Mouse (Mus musculus): ENCODE results near the gene Socs5.

Gene Socs5

GRCm38 (mm10) chr17:87106691-87107523 lies 572 bp upstream of the Socs5 start:
- in situ Hi-C loops (cut with MboI, MseI), result no loop called here

GRCm38 (mm10) chr17:87108507-87109292 lies 1.2 kb downstream of the Socs5 start:
- in situ Hi-C loops (cut with MboI, MseI), result no loop called here

GRCm38 (mm10) chr17:87109504-87109903 lies 2.0 kb downstream of the Socs5 start:
- in situ Hi-C loops (cut with MboI, MseI), result no loop called here

- in situ Hi-C loops (cut with MboI, MseI), result no loop called here
Observed at GRCm38 (mm10) chr17:87112852-87113592, 5.5 kb downstream of the Socs5 start.

DNA sequence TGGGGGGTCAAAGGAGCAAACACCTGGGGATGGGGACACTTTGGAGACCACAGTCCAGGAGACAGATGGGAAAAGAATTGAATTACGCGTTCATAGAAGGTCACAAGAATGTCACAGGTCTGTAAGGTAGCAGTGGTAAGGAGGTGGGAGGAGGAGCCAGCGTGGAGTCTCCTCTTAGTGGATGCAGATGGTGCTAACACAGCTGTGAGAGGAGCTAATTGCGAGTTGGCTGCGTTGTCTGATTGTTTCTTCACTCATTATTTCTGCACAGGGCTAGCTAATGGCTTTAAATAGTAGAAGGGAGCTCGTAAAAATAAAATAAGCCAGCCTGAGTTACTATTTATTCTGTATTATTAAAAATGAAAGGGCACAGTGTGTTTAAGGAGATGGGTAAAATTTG lies 8.1 kb downstream of the Socs5 start:
- in situ Hi-C loops (cut with MboI, MseI), result no loop called here

GRCm38 (mm10) chr17:87118966-87119526 lies 11.6 kb downstream of the Socs5 start:
- in situ Hi-C loops (cut with MboI, MseI), result no loop called here

GRCm38 (mm10) chr17:87125344-87125743 lies 17.9 kb downstream of the Socs5 start:
- in situ Hi-C loops (cut with MboI, MseI), result no loop called here

GRCm38 (mm10) chr17:87132258-87132657 lies 24.8 kb downstream of the Socs5 start:
- in situ Hi-C loops (cut with MboI, MseI), result no loop called here

DNA sequence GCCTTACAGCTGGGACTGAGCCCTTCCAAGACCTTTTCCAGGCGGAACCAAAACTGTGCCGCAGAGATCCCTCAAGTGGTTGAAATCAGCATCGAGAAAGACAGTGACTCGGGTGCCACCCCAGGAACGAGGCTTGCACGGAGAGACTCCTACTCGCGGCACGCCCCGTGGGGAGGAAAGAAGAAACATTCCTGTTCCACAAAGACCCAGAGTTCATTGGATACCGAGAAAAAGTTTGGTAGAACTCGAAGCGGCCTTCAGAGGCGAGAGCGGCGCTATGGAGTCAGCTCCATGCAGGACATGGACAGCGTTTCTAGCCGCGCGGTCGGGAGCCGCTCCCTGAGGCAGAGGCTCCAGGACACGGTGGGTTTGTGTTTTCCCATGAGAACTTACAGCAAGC lies 26.3 kb downstream of the Socs5 start:
- in situ Hi-C loops (cut with MboI, MseI), result no loop called here

DNA sequence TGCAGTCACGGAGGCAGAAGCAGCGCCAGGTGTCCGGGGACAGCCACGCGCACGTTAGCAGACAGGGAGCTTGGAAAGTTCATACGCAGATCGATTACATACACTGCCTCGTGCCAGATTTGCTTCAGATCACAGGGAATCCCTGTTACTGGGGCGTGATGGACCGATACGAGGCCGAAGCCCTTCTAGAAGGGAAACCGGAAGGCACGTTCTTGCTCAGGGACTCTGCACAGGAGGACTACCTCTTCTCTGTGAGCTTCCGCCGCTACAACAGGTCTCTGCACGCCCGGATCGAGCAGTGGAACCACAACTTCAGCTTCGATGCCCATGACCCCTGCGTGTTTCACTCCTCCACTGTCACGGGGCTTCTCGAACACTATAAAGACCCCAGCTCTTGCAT lies 27.2 kb downstream of the Socs5 start:
- in situ Hi-C loops (cut with MboI, MseI), result no loop called here

DNA sequence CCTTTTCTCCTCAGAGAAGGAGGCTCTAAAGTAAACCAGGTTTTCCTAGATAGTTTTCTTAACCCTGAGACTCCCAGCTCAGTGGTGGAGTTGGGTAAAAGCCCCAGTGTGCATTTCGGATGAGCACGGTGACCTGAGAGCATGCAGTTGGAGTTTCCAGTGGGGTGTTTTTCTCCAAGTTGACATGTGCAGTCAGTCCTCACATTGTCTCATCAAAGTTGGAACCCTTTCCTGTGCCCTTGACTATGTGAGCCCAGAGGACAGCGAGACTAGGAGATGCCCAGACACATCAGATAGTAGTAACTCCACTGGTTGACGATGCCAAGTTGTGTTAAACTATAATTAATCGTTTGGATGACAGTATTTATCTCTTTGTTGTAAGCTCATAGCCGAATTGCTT lies 28.3 kb downstream of the Socs5 start:
- in situ Hi-C loops (cut with MboI, MseI), result no loop called here

GRCm38 (mm10) chr17:87141188-87141935 lies 33.9 kb downstream of the Socs5 start:
- in situ Hi-C loops (cut with MboI, MseI), result loop anchor here in 1 of 2 experiments (5.0 kb wide), 1 partner anchor 49 kb away; no protein-coding TSS in a partner anchor

DNA sequence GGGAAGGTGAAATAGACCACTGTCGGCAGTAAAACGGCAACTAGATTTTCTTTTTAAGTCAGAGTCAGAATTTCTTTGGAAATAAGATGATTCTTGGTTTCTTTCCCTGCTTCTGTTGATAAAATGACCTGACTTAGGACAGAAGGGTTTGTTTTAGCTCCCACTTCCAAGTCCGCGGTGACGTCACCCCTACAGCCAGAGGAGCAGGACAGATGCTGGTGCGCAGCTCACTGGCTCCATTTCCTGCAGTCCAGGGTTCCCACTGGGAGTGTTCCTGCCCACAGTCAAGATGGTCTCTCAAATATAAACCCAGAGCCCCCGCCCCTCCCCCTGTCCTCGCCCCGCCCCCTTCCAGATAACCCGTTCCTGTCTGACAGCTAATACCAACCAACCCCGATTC lies 34.8 kb downstream of the Socs5 start:
- in situ Hi-C loops (cut with MboI, MseI), result loop anchor here in 1 of 2 experiments (5.0 kb wide), 1 partner anchor 50 kb away; no protein-coding TSS in a partner anchor

GRCm38 (mm10) chr17:87143186-87143585 lies 35.7 kb downstream of the Socs5 start:
- in situ Hi-C loops (cut with MboI, MseI), result loop anchor here in 1 of 2 experiments (5.0 kb wide), 1 partner anchor 51 kb away; no protein-coding TSS in a partner anchor

GRCm38 (mm10) chr17:87146415-87147021 lies 39.0 kb downstream of the Socs5 start:
- in situ Hi-C loops (cut with MboI, MseI), result loop anchor here in 1 of 2 experiments (5.0 kb wide), 1 partner anchor 69 kb away; no protein-coding TSS in a partner anchor

GRCm38 (mm10) chr17:87149762-87150161 lies 42.3 kb downstream of the Socs5 start:
- in situ Hi-C loops (cut with MboI, MseI), result loop anchor here in 1 of 2 experiments (5.0 kb wide), 2 partner anchors 63 to 72 kb away; no protein-coding TSS in a partner anchor

- in situ Hi-C loops (cut with MboI, MseI), result loop anchor here in 1 of 2 experiments (5.0 kb wide), 1 partner anchor 59 kb away; no protein-coding TSS in a partner anchor
Observed at GRCm38 (mm10) chr17:87152984-87153383, 45.5 kb downstream of the Socs5 start.

DNA sequence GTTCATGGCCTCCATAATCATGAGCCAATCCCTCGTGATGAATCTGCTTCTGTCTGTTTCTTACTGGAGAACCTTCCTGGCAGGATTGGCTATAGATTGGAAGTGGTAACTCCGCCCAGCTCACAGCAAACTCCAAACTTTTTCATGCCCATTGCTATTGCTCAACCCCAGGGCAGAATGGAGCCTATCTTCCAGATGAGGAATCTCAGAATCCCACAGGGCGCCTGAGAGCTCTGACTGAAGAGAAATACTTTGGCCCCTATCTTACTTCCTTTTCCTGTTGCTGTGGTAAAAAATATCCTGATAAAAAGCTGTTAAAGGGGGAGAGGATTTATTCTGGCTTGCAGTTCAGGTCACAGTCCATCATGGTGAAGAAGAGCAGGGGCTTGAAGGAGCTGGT lies 48.2 kb downstream of the Socs5 start:
- in situ Hi-C loops (cut with MboI, MseI), result no loop called here

DNA sequence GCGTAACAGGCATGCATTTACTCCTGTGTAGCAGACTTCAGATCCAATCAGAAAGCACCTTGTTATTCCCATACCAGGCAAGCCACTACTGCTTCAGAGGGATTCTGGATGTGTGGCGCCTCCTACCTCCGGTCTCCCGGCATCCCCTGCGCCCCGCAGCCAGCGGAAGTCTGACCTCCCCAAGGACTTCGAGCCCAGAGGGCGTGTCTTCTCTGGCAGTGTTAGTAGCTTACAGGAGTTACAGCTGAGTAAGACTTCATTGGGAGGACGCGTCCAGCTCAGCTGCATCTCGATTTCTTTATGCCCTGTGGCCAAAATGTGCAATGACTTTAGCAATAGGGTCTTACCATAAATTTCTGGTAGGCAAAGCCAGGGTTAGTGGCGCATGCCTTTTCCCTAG lies 50.3 kb downstream of the Socs5 start:
- in situ Hi-C loops (cut with MboI, MseI), result no loop called here

DNA sequence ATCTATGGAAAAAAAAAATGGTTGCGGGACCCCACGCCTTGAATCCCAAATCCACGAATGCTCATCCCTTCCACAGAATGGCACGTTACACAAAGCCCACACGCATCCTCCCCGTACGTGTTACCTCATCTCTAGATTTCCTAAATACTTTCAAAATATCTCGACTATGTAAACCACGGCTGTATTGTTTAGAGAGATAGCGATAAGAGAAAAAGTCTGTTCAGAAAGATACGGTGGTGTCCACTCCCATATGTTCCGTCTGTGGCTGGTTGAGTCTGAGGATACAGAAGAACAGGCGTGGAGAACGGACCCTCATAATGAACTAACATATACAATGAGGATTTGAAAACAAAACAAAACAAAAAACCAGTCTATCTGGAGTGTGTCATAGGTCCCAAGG lies 51.1 kb downstream of the Socs5 start:
- in situ Hi-C loops (cut with MboI, MseI), result no loop called here

All from T-helper 17 cell (primary cell).